Mouse (Mus musculus): Measurements from ENCODE around the gene Ralgps1. TPM values are rescaled to one million over a fixed set of nuclear protein-coding genes. Genes with fewer than 3 reads are reported as not detected.

The Ralgps1 gene
- total and polyA plus RNA-seq, 3 experiments: 0.62 to 2.1 (median 1.5) TPM

DNA sequence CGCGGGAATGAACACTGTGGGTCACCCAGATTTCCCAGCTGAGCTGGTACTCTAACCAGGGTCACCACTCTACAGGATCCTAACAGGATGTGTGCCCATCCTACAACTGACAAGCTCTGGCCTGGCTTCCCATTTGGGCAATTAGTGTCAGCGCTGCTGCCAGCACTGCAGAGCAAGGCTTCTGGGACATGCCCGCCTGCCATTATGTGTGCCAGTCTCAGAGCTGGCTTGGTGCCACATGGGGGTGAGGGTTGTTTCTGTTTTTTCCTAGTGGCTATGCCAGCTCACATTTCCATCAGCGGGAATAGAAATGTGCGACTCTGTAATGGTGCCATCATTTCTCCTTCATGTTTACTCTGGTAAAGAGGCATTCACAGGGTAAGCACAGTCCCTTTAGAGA, 15.7 kb downstream of the Ralgps1 start:
- no peak overlapping the region for H3K27ac ChIP-seq (ENCODE audit: insufficient read depth, low read depth)
- in situ Hi-C loops (cut with MboI; ENCODE audit: low pct_ligation_motif_present, low pct_unique_long_range_greater_than_20kb, low sequenced_read_pairs) (loop anchor here (25.0 kb wide), 1 partner anchor 368 kb away; the partner anchor contains the start of gene Slc2a8), dilution Hi-C loops (cut with MboI; ENCODE audit: extremely low pct_ligation_motif_present, extremely low pct_unique_long_range_greater_than_20kb, low sequenced_read_pairs) (no loop called here)
- H3K4me3 ChIP-seq (replicated peaks in 1 of 3; ENCODE audit: low read depth in 2 of 3, low read length in 2 of 3, poor library complexity in 1 of 3): no peak overlapping the region
- no peaks in the 10 kb centered on the region for H3K79me2 ChIP-seq (replicated peaks; ENCODE audit: control insufficient read depth, extremely low read depth, insufficient read depth, poor library complexity, severe bottlenecking)
- no peak for TF ChIP-seq USF2 (conservative IDR thresholded peaks at IDR 0.05; ENCODE audit: low read depth, low read length)
- TF ChIP-seq TCF12 (IDR thresholded peaks at IDR 0.05; ENCODE audit: low read depth, low read length): no peak
- TF ChIP-seq CHD1 (IDR thresholded peaks at IDR 0.05; ENCODE audit: low read depth, low read length): no peak
- no peak for TF ChIP-seq ZMIZ1 (IDR thresholded peaks at IDR 0.05; ENCODE audit: low read depth, low read length)
- TF ChIP-seq NELFE (IDR thresholded peaks at IDR 0.05; ENCODE audit: low read depth, low read length): no peak
- TF ChIP-seq SIN3A (IDR thresholded peaks at IDR 0.05; ENCODE audit: low read length): no peak
- TF ChIP-seq RCOR1 (conservative IDR thresholded peaks at IDR 0.05; ENCODE audit: low read depth, low read length): no peak
- no peak for TF ChIP-seq MAX (IDR thresholded peaks at IDR 0.05; ENCODE audit: low read length)
- H3K36me3 ChIP-seq (replicated peaks in 1 of 2; ENCODE audit: control insufficient read depth in 1 of 2, insufficient read depth in 1 of 2, low read length in 1 of 2): no peaks in the 10 kb centered on the region
- H3K4me2 ChIP-seq (ENCODE audit: insufficient read depth, low read depth, poor library complexity, severe bottlenecking): no peak overlapping the region
- no peak overlapping the region for H3K9ac ChIP-seq (ENCODE audit: insufficient read depth, low read depth)
- no peaks in the 10 kb centered on the region for H3K9me3 ChIP-seq (replicated peaks; ENCODE audit: low read length)
- DNase-seq (ENCODE audit: extremely low read depth): no peak
- H3K27me3 ChIP-seq (replicated peaks): no peaks in the 10 kb centered on the region
- peaks cover 4 to 28% of the 10 kb centered on the region in 2 experiments for H3K4me1 ChIP-seq (ENCODE audit: control insufficient read depth in 1 of 2, insufficient read depth in 2 of 2)

DNA sequence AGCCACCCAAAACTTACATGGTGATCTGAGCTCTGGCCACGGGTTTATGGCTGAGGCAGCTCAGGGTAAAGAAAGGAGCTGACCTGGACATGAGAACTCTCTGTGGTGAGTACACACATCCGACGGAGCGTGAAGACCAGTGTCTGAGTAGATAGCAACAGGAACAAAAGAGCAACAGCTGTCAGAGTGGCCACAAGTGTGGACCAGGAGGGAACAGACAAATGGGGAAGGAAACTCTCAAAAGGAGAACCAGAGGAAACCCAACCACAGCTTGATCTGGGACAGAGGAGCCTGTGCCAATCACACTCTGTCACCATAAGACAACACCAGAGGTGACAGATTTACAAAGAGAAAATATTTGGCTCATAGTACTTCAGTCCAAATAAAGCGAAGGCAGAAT, 17.9 kb downstream of the Ralgps1 start:
- in situ Hi-C loops (cut with MboI; ENCODE audit: low pct_ligation_motif_present, low pct_unique_long_range_greater_than_20kb, low sequenced_read_pairs): loop anchor here (5.0 to 25.0 kb wide), 3 partner anchors 49 to 366 kb away; partner anchors contain the start of gene Slc2a8
- Histone ChIP-seq H3K4me3 (replicated peaks in 1 of 3; ENCODE audit: low read depth in 2 of 3, low read length in 2 of 3, poor library complexity in 1 of 3) (no peak overlapping the region), H3K9me3 (replicated peaks; ENCODE audit: low read length) (no peaks in the 10 kb centered on the region), H3K4me2 (ENCODE audit: insufficient read depth, low read depth, poor library complexity, severe bottlenecking) (no peak overlapping the region), H3K4me1 (ENCODE audit: control insufficient read depth in 1 of 2, insufficient read depth in 2 of 2) (peaks cover 4 to 33% of the 10 kb centered on the region in 2 experiments), H3K27ac (ENCODE audit: insufficient read depth, low read depth) (no peak overlapping the region), H3K27me3 (replicated peaks) (no peaks in the 10 kb centered on the region), H3K36me3 (replicated peaks in 1 of 2; ENCODE audit: control insufficient read depth in 1 of 2, insufficient read depth in 1 of 2, low read length in 1 of 2) (no peaks in the 10 kb centered on the region), H3K9ac (ENCODE audit: insufficient read depth, low read depth) (no peak overlapping the region), H3K79me2 (replicated peaks; ENCODE audit: control insufficient read depth, extremely low read depth, insufficient read depth, poor library complexity, severe bottlenecking) (no peaks in the 10 kb centered on the region)
- no peak for TF ChIP-seq ZMIZ1 (IDR thresholded peaks at IDR 0.05; ENCODE audit: low read depth, low read length)
- TF ChIP-seq MEF2A (IDR thresholded peaks at IDR 0.05; ENCODE audit: borderline replicate concordance, low read depth, low read length): no peak
- no peak for TF ChIP-seq RAD21 (IDR thresholded peaks at IDR 0.05; ENCODE audit: low read depth, low read length)
- no peak for TF ChIP-seq GABPA (IDR thresholded peaks at IDR 0.05; ENCODE audit: insufficient replicate concordance, low read depth, low read length)
- no peak for TF ChIP-seq BHLHE40 (IDR thresholded peaks at IDR 0.05; ENCODE audit: low read depth, low read length)
- DNase-seq (ENCODE audit: extremely low read depth): no peak
- dilution Hi-C loops (cut with MboI; ENCODE audit: extremely low pct_ligation_motif_present, extremely low pct_unique_long_range_greater_than_20kb, low sequenced_read_pairs): no loop called here

DNA sequence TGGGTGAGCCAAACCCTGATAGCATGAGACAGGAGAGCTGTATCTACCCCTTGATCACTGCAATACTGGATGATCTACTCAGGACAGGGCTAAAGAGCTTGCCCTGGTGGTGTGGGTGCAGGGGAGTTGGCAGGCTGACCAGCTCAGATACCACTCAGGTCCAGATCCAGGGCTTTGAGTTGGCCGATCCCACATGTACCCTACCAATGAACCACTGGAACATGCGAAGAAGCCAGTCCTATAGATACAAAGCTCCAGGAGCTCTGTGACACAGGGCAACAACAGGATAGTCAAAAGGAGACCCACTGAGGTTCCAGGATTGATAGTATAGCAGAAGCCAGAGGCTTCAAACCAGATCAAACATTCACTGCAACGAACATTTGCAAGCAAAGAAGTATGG, 19.8 kb downstream of the Ralgps1 start:
- Histone ChIP-seq H3K36me3 (replicated peaks in 1 of 2; ENCODE audit: control insufficient read depth in 1 of 2, insufficient read depth in 1 of 2, low read length in 1 of 2) (no peaks in the 10 kb centered on the region), H3K27me3 (replicated peaks) (no peaks in the 10 kb centered on the region), H3K4me3 (replicated peaks in 1 of 3; ENCODE audit: low read depth in 2 of 3, low read length in 2 of 3, poor library complexity in 1 of 3) (no peak overlapping the region), H3K27ac (ENCODE audit: insufficient read depth, low read depth) (no peak overlapping the region), H3K4me2 (ENCODE audit: insufficient read depth, low read depth, poor library complexity, severe bottlenecking) (no peak overlapping the region), H3K79me2 (replicated peaks; ENCODE audit: control insufficient read depth, extremely low read depth, insufficient read depth, poor library complexity, severe bottlenecking) (no peaks in the 10 kb centered on the region), H3K9ac (ENCODE audit: insufficient read depth, low read depth) (no peak overlapping the region), H3K4me1 (ENCODE audit: control insufficient read depth in 1 of 2, insufficient read depth in 2 of 2) (peaks cover 7 to 48% of the 10 kb centered on the region in 2 experiments), H3K9me3 (replicated peaks; ENCODE audit: low read length) (no peaks in the 10 kb centered on the region)
- no peak for DNase-seq (ENCODE audit: extremely low read depth)
- in situ Hi-C loops (cut with MboI; ENCODE audit: low pct_ligation_motif_present, low pct_unique_long_range_greater_than_20kb, low sequenced_read_pairs) (loop anchor here (5.0 to 25.0 kb wide), 3 partner anchors 51 to 364 kb away; partner anchors contain the start of gene Slc2a8), dilution Hi-C loops (cut with MboI; ENCODE audit: extremely low pct_ligation_motif_present, extremely low pct_unique_long_range_greater_than_20kb, low sequenced_read_pairs) (no loop called here)
- TF ChIP-seq ZNF384 (IDR thresholded peaks at IDR 0.05; ENCODE audit: low read depth, low read length) (no peak), KAT2A (IDR thresholded peaks at IDR 0.05; ENCODE audit: insufficient replicate concordance, low read length) (no peak), RAD21 (IDR thresholded peaks at IDR 0.05; ENCODE audit: low read depth, low read length) (no peak), E2F4 (IDR thresholded peaks at IDR 0.05; ENCODE audit: insufficient replicate concordance, low read depth, low read length) (no peak), POLR2AphosphoS2 (IDR thresholded peaks at IDR 0.05; ENCODE audit: low read depth, low read length) (no peak), POLR2A (IDR thresholded peaks at IDR 0.05; ENCODE audit: low read depth, low read length) (no peak), UBTF (IDR thresholded peaks at IDR 0.05; ENCODE audit: low read depth, low read length) (no peak), MYC (IDR thresholded peaks at IDR 0.05; ENCODE audit: low read depth, low read length) (no peak), HCFC1 (IDR thresholded peaks at IDR 0.05; ENCODE audit: low read depth, low read length) (no peak), MAZ (IDR thresholded peaks at IDR 0.05; ENCODE audit: low read depth, low read length) (no peak), USF2 (conservative IDR thresholded peaks at IDR 0.05; ENCODE audit: low read depth, low read length) (no peak), NELFE (IDR thresholded peaks at IDR 0.05; ENCODE audit: low read depth, low read length) (no peak)

Data from CH12.LX (cell line).